Mouse (Mus musculus) regulatory T cell (primary cell): ENCODE measurements at regions not wholly inside any gene's neighbourhood (a gene's known extent, or its start where the extent isn't known, plus 50 kb on each side); places are given as distances from the start of the nearest gene placed in this dataset.

Experiments used
- in situ Hi-C: fragments of 300-600 bp; cut with MboI, MseI; formaldehyde crosslinking; loops from one replicate; pipeline ENCODE4 v1.15.1; 2025; ENCODE audit warnings: high pct_unique_total_duplicates

- in situ Hi-C loops, result no loop called here
These were observed 142.2 kb upstream of the Rbms1 start for GRCm38 (mm10) chr2:61105169-61105568.

DNA sequence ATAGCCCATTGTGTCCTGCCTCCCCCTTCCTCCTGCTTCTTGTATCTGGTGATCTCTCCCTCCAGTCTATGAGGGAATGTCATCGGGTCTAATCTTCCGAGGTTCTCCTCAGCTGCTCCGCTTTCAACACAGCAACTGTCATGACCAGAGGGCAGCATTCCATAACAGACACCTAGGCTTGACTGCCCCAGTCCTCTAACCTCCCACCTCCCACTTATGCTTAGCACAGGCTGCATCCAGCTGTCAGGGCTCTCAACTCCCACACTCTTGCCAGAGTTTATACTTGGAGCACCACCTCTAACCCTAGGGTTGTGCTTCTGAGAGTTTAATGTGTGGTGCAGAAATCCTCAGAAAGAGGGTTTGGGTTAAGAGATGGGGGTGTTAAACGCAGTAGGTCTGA, 137.9 kb upstream of the Rbms1 start:
- in situ Hi-C loops, result no loop called here

DNA sequence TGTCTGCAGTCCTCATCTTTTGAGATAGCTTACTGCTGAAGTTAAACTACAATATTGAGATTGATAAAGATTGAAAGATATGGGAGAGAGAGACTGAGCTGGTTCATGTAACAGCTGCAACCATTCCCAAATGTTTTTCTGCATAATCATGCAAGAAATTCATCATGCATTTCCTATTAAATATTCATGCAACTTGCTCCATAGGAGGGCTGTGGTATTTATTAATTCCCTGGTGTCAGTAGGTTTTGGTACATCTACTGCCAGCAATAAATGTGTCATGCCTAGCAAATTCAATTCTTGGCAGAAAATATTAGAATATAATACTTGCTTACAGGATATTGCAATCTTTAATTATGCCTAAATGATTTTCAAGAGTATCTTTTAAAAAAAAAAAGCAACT, 125.5 kb upstream of the Rbms1 start:
- in situ Hi-C loops, result no loop called here

- in situ Hi-C loops, result no loop called here
These were observed 121.8 kb upstream of the Rbms1 start for GRCm38 (mm10) chr2:61084835-61085234.

DNA sequence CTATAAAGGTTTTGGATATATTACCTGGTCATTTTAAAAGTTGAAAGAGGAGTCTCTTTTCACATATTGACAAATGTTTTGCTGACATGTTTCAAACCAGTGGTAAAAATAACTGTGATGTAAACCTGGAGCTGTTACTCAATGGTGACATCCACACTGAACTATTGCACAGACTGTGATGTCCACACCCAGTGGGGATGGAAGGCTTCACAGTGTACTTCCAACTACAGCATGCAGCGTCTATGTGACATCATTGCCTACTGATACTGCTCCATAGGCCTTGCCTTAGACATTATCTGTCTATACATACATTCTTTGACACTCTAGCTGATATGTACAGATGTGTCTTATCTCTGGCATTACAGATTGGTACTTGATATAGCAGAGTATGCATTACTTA, 120.1 kb upstream of the Rbms1 start:
- in situ Hi-C loops, result no loop called here

GRCm38 (mm10) chr2:61082640-61083039, 119.6 kb upstream of the Rbms1 start:
- in situ Hi-C loops, result no loop called here

GRCm38 (mm10) chr2:61080006-61080405, 117.0 kb upstream of the Rbms1 start:
- in situ Hi-C loops, result no loop called here

DNA sequence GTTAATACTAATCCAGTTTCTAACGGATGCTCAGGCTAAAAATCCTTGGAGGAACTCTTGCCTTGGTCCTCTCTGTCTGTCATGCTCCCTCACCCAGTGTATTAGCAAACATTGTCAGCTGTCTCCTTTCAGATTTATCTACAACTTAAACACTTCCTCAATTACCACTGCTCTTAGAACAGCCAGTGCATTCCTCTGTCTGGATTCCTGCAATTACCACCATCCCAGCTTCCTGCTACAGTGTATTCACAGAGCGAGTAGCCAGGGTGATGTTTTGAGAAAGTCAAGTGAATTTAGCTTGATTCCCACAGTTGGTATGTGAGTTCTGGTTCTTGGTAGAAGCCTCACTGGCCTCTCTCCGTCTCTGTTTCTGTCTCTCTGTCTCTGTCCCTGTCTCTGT, 108.0 kb upstream of the Rbms1 start:
- in situ Hi-C loops, result loop anchor here (25.0 kb wide), 1 partner anchor 784 kb away; the partner anchor contains the start of gene Cd302

- in situ Hi-C loops, result loop anchor here (25.0 kb wide), 1 partner anchor 781 kb away; the partner anchor contains the start of gene Cd302
These were observed 104.9 kb upstream of the Rbms1 start for GRCm38 (mm10) chr2:61067877-61068276.

- in situ Hi-C loops, result loop anchor here (5.0 to 25.0 kb wide), 2 partner anchors 40 to 775 kb away; partner anchors contain the start of gene Cd302
These were observed 99.1 kb upstream of the Rbms1 start for GRCm38 (mm10) chr2:61062125-61062524.

DNA sequence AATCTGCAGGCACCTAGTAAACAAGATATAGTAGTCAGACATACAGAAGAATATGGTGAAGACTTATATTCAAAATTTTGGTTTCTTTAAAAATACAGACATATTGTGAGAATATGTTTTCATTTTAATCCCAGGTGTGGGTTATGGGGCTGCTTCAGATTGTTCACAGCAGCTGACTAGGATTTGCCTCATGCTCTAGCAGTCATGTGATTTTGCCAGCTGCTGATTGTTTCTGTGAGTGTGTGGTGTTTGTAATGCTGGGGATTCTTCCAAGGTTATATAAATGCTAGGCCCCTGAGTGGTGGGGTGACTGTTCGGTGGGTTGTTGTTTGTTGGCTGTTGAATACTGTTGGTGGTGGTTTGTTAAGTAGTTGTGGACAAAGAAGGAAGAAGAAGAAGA, 97.9 kb upstream of the Rbms1 start:
- in situ Hi-C loops, result loop anchor here (5.0 to 25.0 kb wide), 2 partner anchors 39 to 774 kb away; partner anchors contain the start of gene Cd302

- in situ Hi-C loops, result loop anchor here (10.0 to 25.0 kb wide), 2 partner anchors 484 to 771 kb away; partner anchors contain the start of gene Cd302
These were observed 95.7 kb upstream of the Rbms1 start for GRCm38 (mm10) chr2:61058545-61059235.

GRCm38 (mm10) chr2:61052296-61052695, 89.3 kb upstream of the Rbms1 start:
- in situ Hi-C loops, result loop anchor here (10.0 to 25.0 kb wide), 2 partner anchors 477 to 765 kb away; partner anchors contain the start of gene Cd302

DNA sequence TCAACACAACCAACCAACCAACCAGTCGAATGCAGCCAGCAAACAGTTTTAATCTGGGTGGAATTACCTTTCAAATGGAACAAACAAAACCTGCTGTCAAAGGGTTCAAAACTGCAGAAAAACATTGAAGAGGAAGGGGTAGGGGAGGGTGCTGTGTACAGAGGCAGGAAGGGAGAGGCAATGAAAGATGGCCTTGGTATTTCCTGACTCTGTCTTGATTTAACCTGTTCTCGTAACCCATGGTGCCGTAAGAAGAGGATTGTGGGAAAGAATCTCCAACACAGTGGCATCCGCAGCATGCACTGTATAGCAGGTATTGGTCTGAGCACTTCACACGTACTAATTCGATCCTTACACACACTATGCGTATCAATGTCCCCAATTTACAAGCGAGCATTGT, 88.8 kb upstream of the Rbms1 start:
- in situ Hi-C loops, result loop anchor here (10.0 to 25.0 kb wide), 2 partner anchors 477 to 765 kb away; partner anchors contain the start of gene Cd302

DNA sequence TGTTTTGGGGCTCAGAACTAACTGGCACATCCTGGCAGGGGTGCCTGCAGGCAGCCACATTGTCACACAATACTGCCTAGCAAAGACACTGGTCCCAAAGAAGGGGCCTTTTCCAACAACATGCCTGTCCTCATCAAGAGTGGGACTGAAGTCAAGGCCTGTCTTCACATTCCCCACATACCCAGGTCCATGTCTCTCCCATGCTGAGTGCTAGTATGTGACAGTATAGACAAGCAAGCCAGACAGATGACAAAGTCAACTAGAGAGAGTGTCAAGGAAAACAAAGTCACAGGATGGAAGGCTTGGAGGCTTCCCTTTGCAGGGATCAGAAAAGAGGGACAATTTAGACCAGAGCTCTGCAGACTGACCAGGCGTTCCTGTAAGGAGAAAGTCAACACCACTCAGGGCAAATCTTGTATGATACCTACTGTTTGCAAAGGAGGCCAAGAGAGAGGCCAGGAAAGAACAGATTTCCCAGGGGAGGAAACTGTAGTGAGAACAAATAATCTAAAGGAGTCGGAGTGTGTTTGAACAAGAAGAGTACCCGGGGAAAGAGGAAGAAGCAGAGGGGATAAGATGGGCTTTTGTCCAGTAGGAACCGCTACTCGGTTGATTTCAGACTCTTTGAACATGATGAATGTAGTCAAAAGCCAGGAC, 83.2 kb upstream of the Rbms1 start:
- in situ Hi-C loops, result no loop called here

DNA sequence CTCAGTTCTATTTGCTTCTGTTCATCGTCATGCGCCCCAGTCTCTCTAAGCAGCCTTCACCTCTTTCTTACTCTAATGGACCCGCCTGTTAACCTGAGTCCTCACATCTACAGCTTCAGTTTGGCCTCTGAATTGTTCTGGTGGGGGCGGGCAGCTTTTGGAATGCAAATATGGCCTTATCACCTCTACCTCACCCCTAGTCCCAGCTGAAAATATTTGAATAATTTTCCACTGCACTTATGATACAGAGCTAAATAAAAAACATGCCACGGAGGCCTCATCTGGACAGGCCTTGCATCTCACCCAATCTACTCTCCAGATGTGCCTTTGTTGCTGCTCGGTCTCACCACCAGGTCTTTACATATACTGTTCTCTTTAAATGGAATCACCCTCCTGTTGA, 82.5 kb upstream of the Rbms1 start:
- in situ Hi-C loops, result no loop called here

- in situ Hi-C loops, result no loop called here
These were observed 69.9 kb upstream of the Rbms1 start for GRCm38 (mm10) chr2:61032920-61033319.

- in situ Hi-C loops, result no loop called here
These were observed 66.7 kb upstream of the Rbms1 start for GRCm38 (mm10) chr2:61029706-61030105.

GRCm38 (mm10) chr2:61028578-61028977, 65.6 kb upstream of the Rbms1 start:
- in situ Hi-C loops, result no loop called here

- in situ Hi-C loops, result no loop called here
These were observed 64.7 kb upstream of the Rbms1 start for GRCm38 (mm10) chr2:61027686-61028085.

DNA sequence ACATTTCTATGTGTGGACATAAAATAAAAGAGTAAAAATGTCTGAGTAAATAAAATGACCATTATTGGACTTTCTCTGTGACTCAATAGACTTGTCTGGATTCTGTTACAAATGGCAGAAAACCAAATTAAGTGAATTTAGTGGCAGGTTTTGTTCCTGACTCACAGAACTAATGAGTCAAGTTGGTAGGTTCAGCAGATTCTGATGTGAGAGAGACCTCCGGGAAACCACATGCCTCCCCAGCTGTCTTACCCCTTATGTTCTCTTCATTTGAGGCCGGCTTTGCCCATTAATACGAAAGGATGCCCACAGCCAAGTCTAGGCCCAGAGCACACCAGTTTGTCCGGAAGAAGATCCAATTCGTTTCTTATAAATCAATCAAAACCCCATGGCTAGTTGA, 59.4 kb upstream of the Rbms1 start:
- in situ Hi-C loops, result loop anchor here (5.0 kb wide), 1 partner anchor 40 kb away; no protein-coding TSS in a partner anchor

DNA sequence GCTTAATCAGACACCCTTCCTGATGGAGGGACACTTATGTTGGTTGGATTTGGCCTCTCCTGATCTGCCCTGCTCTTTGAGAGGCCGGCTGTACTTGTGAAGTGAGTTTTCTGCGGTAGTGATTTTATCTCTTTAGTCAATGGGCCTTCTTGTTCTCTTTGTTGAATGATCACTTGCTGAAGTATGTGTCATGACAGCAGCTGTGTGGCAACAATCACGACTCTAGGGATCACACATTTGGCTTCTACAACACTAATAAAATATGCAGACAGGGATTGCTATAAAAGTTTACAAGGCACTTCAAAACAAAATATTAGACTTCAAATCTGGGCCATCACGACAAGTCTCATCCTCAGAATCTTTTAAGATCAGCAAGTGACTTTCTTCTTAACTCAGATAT, 57.8 kb upstream of the Rbms1 start:
- in situ Hi-C loops, result loop anchor here (5.0 kb wide), 1 partner anchor 42 kb away; no protein-coding TSS in a partner anchor

DNA sequence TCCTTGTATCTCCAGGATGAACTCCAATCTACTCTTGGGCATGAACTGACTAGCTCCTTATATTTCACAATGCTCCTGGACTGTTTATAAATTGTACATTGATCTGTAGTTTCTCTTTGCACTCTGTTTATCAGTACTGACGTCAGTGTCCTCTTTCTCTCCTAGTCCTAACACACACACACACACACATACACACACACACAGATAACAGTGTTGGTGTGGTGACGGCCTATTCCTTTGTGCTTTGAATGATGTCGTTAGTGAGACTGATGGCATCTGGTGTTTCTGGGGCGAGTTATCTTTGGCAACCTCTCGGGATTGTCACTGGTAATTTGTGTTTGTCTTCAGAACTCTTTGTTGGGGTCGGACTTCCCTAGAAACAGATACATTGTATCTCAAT, 50.0 kb upstream of the Rbms1 start:
- in situ Hi-C loops, result no loop called here
